Mouse (Mus musculus): Measurements from ENCODE around the gene Pik3c2b. TPM values are rescaled to one million over a fixed set of nuclear protein-coding genes. Genes with fewer than 3 reads are reported as not detected.

Gene Pik3c2b
- total and polyA plus RNA-seq, 2 experiments from 2014 or later = 9.2 to 21.3 TPM

GRCm38 (mm10) chr1:133148122-133148521 is 102.7 kb downstream of the Pik3c2b start:
- no peak for ATAC-seq (ENCODE audit: low FRiP score)
- Histone ChIP-seq H3K4me2 (ENCODE audit: low read depth, low read length, poor library complexity, severe bottlenecking) (no peak overlapping the region), H3K27me3 (ENCODE audit: insufficient read depth, low read length) (no peaks in the 10 kb centered on the region), H3K36me3 (ENCODE audit: insufficient read depth, low read length) (no peaks in the 10 kb centered on the region), H3K27ac (ENCODE audit: low read depth, low read length) (no peak overlapping the region), H3K9ac (replicated peaks; ENCODE audit: low read length, poor library complexity, severe bottlenecking) (no peak overlapping the region), H3K4me1 (ENCODE audit: insufficient read depth, low read length) (no peaks in the 10 kb centered on the region), H3K9me3 (ENCODE audit: low read length) (0 out of 2 replicates have a peak, but pooled peaks cover 2% of the 10 kb centered on the region), H3K4me3 (ENCODE audit: low read depth, low read length) (no peak overlapping the region)
- no peak for TF ChIP-seq CTCF (IDR thresholded peaks at IDR 0.05)
- no peak for DNase-seq (ENCODE audit: low spot score)
- WGBS = 96% methylated on average over 8 of the region's 8 CpGs

GRCm38 (mm10) chr1:133150556-133150955 is 105.1 kb downstream of the Pik3c2b start:
- no peak for TF ChIP-seq CTCF (IDR thresholded peaks at IDR 0.05)
- no peak overlapping the region for H3K27ac ChIP-seq (ENCODE audit: low read depth, low read length)
- ATAC-seq (ENCODE audit: low FRiP score) (no peak), DNase-seq (ENCODE audit: low spot score) (no peak)
- 0 out of 2 replicates have a peak, but pooled peaks cover 2% of the 10 kb centered on the region for H3K9me3 ChIP-seq (ENCODE audit: low read length)
- H3K9ac ChIP-seq (replicated peaks; ENCODE audit: low read length, poor library complexity, severe bottlenecking) = no peak overlapping the region
- H3K36me3 ChIP-seq (ENCODE audit: insufficient read depth, low read length) = no peaks in the 10 kb centered on the region
- WGBS = 100% methylated on average over 2 of the region's 2 CpGs
- no peaks in the 10 kb centered on the region for H3K4me1 ChIP-seq (ENCODE audit: insufficient read depth, low read length)
- no peak overlapping the region for H3K4me2 ChIP-seq (ENCODE audit: low read depth, low read length, poor library complexity, severe bottlenecking)
- H3K4me3 ChIP-seq (ENCODE audit: low read depth, low read length) = no peak overlapping the region
- H3K27me3 ChIP-seq (ENCODE audit: insufficient read depth, low read length) = no peaks in the 10 kb centered on the region

GRCm38 (mm10) chr1:133152213-133152612 is 106.7 kb downstream of the Pik3c2b start:
- no peak overlapping the region for H3K4me2 ChIP-seq (ENCODE audit: low read depth, low read length, poor library complexity, severe bottlenecking)
- DNase-seq (ENCODE audit: low spot score) (no peak), ATAC-seq (ENCODE audit: low FRiP score) (no peak)
- TF ChIP-seq CTCF (IDR thresholded peaks at IDR 0.05) = no peak
- H3K9me3 ChIP-seq (ENCODE audit: low read length) = 0 out of 2 replicates have a peak, but pooled peaks cover 2% of the 10 kb centered on the region
- H3K4me1 ChIP-seq (ENCODE audit: insufficient read depth, low read length) = no peaks in the 10 kb centered on the region
- H3K27ac ChIP-seq (ENCODE audit: low read depth, low read length) = no peak overlapping the region
- no peaks in the 10 kb centered on the region for H3K27me3 ChIP-seq (ENCODE audit: insufficient read depth, low read length)
- WGBS = 92% methylated on average over 3 of the region's 3 CpGs
- H3K9ac ChIP-seq (replicated peaks; ENCODE audit: low read length, poor library complexity, severe bottlenecking) = no peak overlapping the region
- H3K36me3 ChIP-seq (ENCODE audit: insufficient read depth, low read length) = no peaks in the 10 kb centered on the region
- no peak overlapping the region for H3K4me3 ChIP-seq (ENCODE audit: low read depth, low read length)

- ATAC-seq (ENCODE audit: low FRiP score) (no peak), DNase-seq (ENCODE audit: low spot score) (no peak)
- TF ChIP-seq CTCF (IDR thresholded peaks at IDR 0.05) = no peak
- Histone ChIP-seq H3K9ac (replicated peaks; ENCODE audit: low read length, poor library complexity, severe bottlenecking) (no peak overlapping the region), H3K4me1 (ENCODE audit: insufficient read depth, low read length) (no peaks in the 10 kb centered on the region), H3K9me3 (ENCODE audit: low read length) (no peaks in the 10 kb centered on the region), H3K4me3 (ENCODE audit: low read depth, low read length) (no peak overlapping the region), H3K4me2 (ENCODE audit: low read depth, low read length, poor library complexity, severe bottlenecking) (no peak overlapping the region), H3K36me3 (ENCODE audit: insufficient read depth, low read length) (no peaks in the 10 kb centered on the region), H3K27ac (ENCODE audit: low read depth, low read length) (no peak overlapping the region), H3K27me3 (ENCODE audit: insufficient read depth, low read length) (no peaks in the 10 kb centered on the region)
- WGBS = 86% methylated on average over 6 of the region's 6 CpGs
These were observed 109.8 kb downstream of the Pik3c2b start for GRCm38 (mm10) chr1:133155270-133155669.

Other genes with a start within 250 kb of the Pik3c2b start
- 44.6 and 48.9 TPM in 2 replicates for gene Lrrn2, start 165.4 kb upstream of the Pik3c2b start, total RNA-seq (2014; rRNA removed)
- gene Lrrn2, start 165.4 kb upstream of the Pik3c2b start, polyA plus RNA-seq (2015; fragmentation: Nextera tagmentation; extraction: Ambion mirVana) = 74.4 and 76.6 TPM in 2 replicates
- 54.4 and 84.5 TPM in 2 replicates for gene Mdm4, start 15.1 kb upstream of the Pik3c2b start, total RNA-seq (2014; rRNA removed)
- 28.2 and 28.9 TPM in 2 replicates for gene Mdm4, start 15.1 kb upstream of the Pik3c2b start, polyA plus RNA-seq (2015; fragmentation: Nextera tagmentation; extraction: Ambion mirVana)
- gene Ppp1r15b, start 85.5 kb downstream of the Pik3c2b start, total RNA-seq (2014; rRNA removed) = 42.3 and 45.3 TPM in 2 replicates
- gene Ppp1r15b, start 85.5 kb downstream of the Pik3c2b start, polyA plus RNA-seq (2015; fragmentation: Nextera tagmentation; extraction: Ambion mirVana) = 16.9 and 17.5 TPM in 2 replicates
- 49.3 and 52.2 TPM in 2 replicates for gene Plekha6, start 118.5 kb downstream of the Pik3c2b start, total RNA-seq (2014; rRNA removed)
- gene Plekha6, start 118.5 kb downstream of the Pik3c2b start, polyA plus RNA-seq (2015; fragmentation: Nextera tagmentation; extraction: Ambion mirVana) = 9.4 and 11.9 TPM in 2 replicates

All from midbrain, postnatal 0 days (tissue).